Mouse (Mus musculus) liver, adult 10 weeks (tissue): ENCODE results near the gene Slc5a1. TPM values are rescaled to one million over a fixed set of nuclear protein-coding genes. Genes with fewer than 3 reads are reported as not detected.

ENCODE experiments used
- polyA plus RNA-seq: library from polyadenylated mRNA; stranded (reverse); fragments of 350-450 nt; fragmentation: Illumina TruSeq; extraction: RNeasy Lipid Tissue Mini Kit (QIAGEN cat#74804); gene quantifications from one replicate; pipeline ENCODE4 v1.2.3, GENCODE M21; 2014; ENCODE audit warnings: low read depth, low replicate concordance

The Slc5a1 gene
- polyA plus RNA-seq = 1.1 TPM

GRCm38 (mm10) chr5:33104025-33104481 lies at the start of gene Slc5a1:
Gene Slc5a1 (plus strand): TSS chr5:33104219.

Other genes starting within 250 kb of the Slc5a1 start
- 5.1 TPM for gene Prr14l, start 250.0 kb upstream of the Slc5a1 start, polyA plus RNA-seq
- gene Depdc5, start 240.5 kb upstream of the Slc5a1 start, polyA plus RNA-seq = 14.8 TPM
- gene Ywhah, start 85.4 kb upstream of the Slc5a1 start, polyA plus RNA-seq = 79.1 TPM
- gene Spon2, start 114.2 kb downstream of the Slc5a1 start, polyA plus RNA-seq = 0.56 TPM
- 12.2 TPM for gene Ctbp1, start 170.8 kb downstream of the Slc5a1 start, polyA plus RNA-seq
- gene Maea, start 231.3 kb downstream of the Slc5a1 start, polyA plus RNA-seq = 16.0 TPM